ENCODE assay signal across 10 mouse cellular contexts in genomic region chr10:128489785-128490184, GRCm38 (mm10). TPM values are rescaled to one million over a fixed set of nuclear protein-coding genes. Genes with fewer than 3 reads are reported as not detected.
DNase-seq lines count a peak whose midpoint lies in the region; ATAC-seq and TF ChIP-seq lines count a peak whose summit lies in the region.
"Had no signal": no experiment of that assay in that cellular context is flagged by ENCODE, and none has a peak within 500 bp of the region (broad histone marks: within the 10 kb centered on the region; RNA-seq: fewer than 3 reads in every experiment).

No protein-coding gene starts in this region.

- H3K9ac ChIP-seq in heart, adult 2 months (ENCODE audit: low read depth, low read length) = no peak overlapping the region
- H3K9ac ChIP-seq in liver, embryonic 11.5 days (ENCODE audit: low read depth, low read length) = no peak overlapping the region
- no peak overlapping the region for H3K9ac ChIP-seq in midbrain, postnatal 0 days (replicated peaks; ENCODE audit: low read length, poor library complexity, severe bottlenecking)

- peaks cover 11% of the 10 kb centered on the region for H3K36me3 ChIP-seq in heart, adult 2 months (ENCODE audit: control insufficient read depth, insufficient read depth, low read length)
- peaks cover 45% of the 10 kb centered on the region for H3K36me3 ChIP-seq in liver, embryonic 11.5 days (ENCODE audit: control insufficient read depth, insufficient read depth, low read length)
- H3K36me3 ChIP-seq in embryonic facial prominence, embryonic 10.5 days (replicated peaks) = peaks cover 76% of the 10 kb centered on the region
- peaks cover 49% of the 10 kb centered on the region for H3K36me3 ChIP-seq in midbrain, postnatal 0 days (ENCODE audit: insufficient read depth, low read length)

- H3K4me2 ChIP-seq in liver, embryonic 11.5 days = no peak overlapping the region
- no peak overlapping the region for H3K4me2 ChIP-seq in midbrain, postnatal 0 days (ENCODE audit: low read depth, low read length, poor library complexity, severe bottlenecking)

- no peak for TF ChIP-seq CTCF in heart, adult 2 months (IDR thresholded peaks at IDR 0.05)
- no peak for TF ChIP-seq CTCF in midbrain, postnatal 0 days (IDR thresholded peaks at IDR 0.05)

- no peak for TF ChIP-seq POLR2A in heart, adult 2 months (IDR thresholded peaks at IDR 0.05; ENCODE audit: insufficient read depth, low read depth, low read length)

- peaks cover 15% of the 10 kb centered on the region for H3K4me1 ChIP-seq in heart, adult 2 months (ENCODE audit: control insufficient read depth, insufficient read depth, low read length)
- peaks cover 31% of the 10 kb centered on the region for H3K4me1 ChIP-seq in liver, embryonic 11.5 days (replicated peaks; ENCODE audit: control insufficient read depth, insufficient read depth, low read length)
- H3K4me1 ChIP-seq in embryonic facial prominence, embryonic 10.5 days = peaks cover 28% of the 10 kb centered on the region
- H3K4me1 ChIP-seq in midbrain, postnatal 0 days (ENCODE audit: insufficient read depth, low read length) = peaks cover 13% of the 10 kb centered on the region; the same call in 1 of the 2 replicates

- H3K27me3 ChIP-seq in heart, adult 2 months (ENCODE audit: control insufficient read depth, insufficient read depth, low read length) = no peaks in the 10 kb centered on the region
- no peaks in the 10 kb centered on the region for H3K27me3 ChIP-seq in liver, embryonic 11.5 days (replicated peaks; ENCODE audit: control insufficient read depth, insufficient read depth, low read length)
- H3K27me3 ChIP-seq in embryonic facial prominence, embryonic 10.5 days (replicated peaks; ENCODE audit: low read depth, poor library complexity, severe bottlenecking) = no peaks in the 10 kb centered on the region
- H3K27me3 ChIP-seq in midbrain, postnatal 0 days (ENCODE audit: insufficient read depth, low read length) = no peaks in the 10 kb centered on the region

- TF ChIP-seq EP300 in heart, adult 2 months (IDR thresholded peaks at IDR 0.05; ENCODE audit: insufficient read depth, low read depth, low read length) = no peak

- no peak for DNase-seq in heart, adult 2 months
- no peak for DNase-seq in heart, adult 11 months
- no peak for DNase-seq in liver, embryonic 11.5 days (ENCODE audit: low spot score)
- no peak for DNase-seq in liver
- no peak for DNase-seq in embryonic facial prominence, embryonic 10.5 days (ENCODE audit: low spot score)
- no peak for DNase-seq in midbrain, postnatal 0 days (ENCODE audit: low spot score)
- DNase-seq in right cerebral cortex, postnatal 10 days (ENCODE audit: low spot score in 2 of 2) = no peak
- no peak for DNase-seq in urinary bladder, postnatal 14 days (ENCODE audit: low spot score)
- DNase-seq: adrenal gland, adult 8-10 months; thymus, adult 2 months had no signal

- H3K4me3 ChIP-seq in heart, adult 2 months = no peak overlapping the region
- H3K4me3 ChIP-seq in liver, embryonic 11.5 days (ENCODE audit: low read depth, low read length) = 0 out of 2 replicates have a peak overlapping the region, but pooled peaks have one; percentile 3
- H3K4me3 ChIP-seq in embryonic facial prominence, embryonic 10.5 days = peak overlapping the region; percentile 11; the same call in 1 of the 2 replicates
- H3K4me3 ChIP-seq in midbrain, postnatal 0 days (ENCODE audit: low read depth, low read length) = no peak overlapping the region

- 30% methylated on average over 4 of the region's 4 CpGs for WGBS in heart, adult 2 months
- 66% methylated on average over 4 of the region's 4 CpGs for WGBS in liver, embryonic 11.5 days
- WGBS in embryonic facial prominence, embryonic 10.5 days = 69% methylated on average over 4 of the region's 4 CpGs
- 52% methylated on average over 4 of the region's 4 CpGs for WGBS in midbrain, postnatal 0 days

- H3K79me2 ChIP-seq in heart, adult 2 months (replicated peaks; ENCODE audit: control insufficient read depth, insufficient read depth, low read length) = no peaks in the 10 kb centered on the region; the same call in 1 of the 2 replicates

- no peaks in the 10 kb centered on the region for H3K9me3 ChIP-seq in liver, embryonic 11.5 days (ENCODE audit: control insufficient read depth, low read length)
- H3K9me3 ChIP-seq in embryonic facial prominence, embryonic 10.5 days = no peaks in the 10 kb centered on the region
- H3K9me3 ChIP-seq in midbrain, postnatal 0 days (ENCODE audit: low read length) = no peaks in the 10 kb centered on the region

- peak overlapping the region; percentile 100 for H3K27ac ChIP-seq in heart, adult 2 months
- H3K27ac ChIP-seq in liver, embryonic 11.5 days (ENCODE audit: low read depth, low read length) = no peak overlapping the region; the same call in 1 of the 2 replicates
- H3K27ac ChIP-seq in embryonic facial prominence, embryonic 10.5 days (replicated peaks) = no peak overlapping the region
- H3K27ac ChIP-seq in midbrain, postnatal 0 days (ENCODE audit: low read depth, low read length) = peak overlapping the region; percentile 59

- ATAC-seq in liver, embryonic 11.5 days (replicated peaks; ENCODE audit: low FRiP score) = no peak
- no peak for ATAC-seq in midbrain, postnatal 0 days (ENCODE audit: low FRiP score)

- intact Hi-C loops in heart, adult 2 months (cut with DNase I) = loop anchor here (5.0 to 10.0 kb wide), 2 partner anchors 38 to 395 kb away; partner anchors contain the start of genes Baz2a and Esyt1

RNA-seq across cellular contexts. Expression of gene Myl6, which starts 4.2 kb away (rescaled TPM):
- total RNA-seq in heart, adult 2 months (2021) = 100 to 1,000 TPM; 242 to 302 TPM
- 379 and 468 TPM in 2 replicates for polyA plus RNA-seq in heart, adult 2 months (2012; rRNA removed)
- 639 and 685 TPM in 2 replicates for polyA plus RNA-seq in liver, embryonic 11.5 days (2014; fragmentation: Nextera tagmentation; extraction: Ambion mirVana)
- polyA plus RNA-seq in embryonic facial prominence, embryonic 10.5 days (2016; fragmentation: Nextera tagmentation; extraction: Ambion mirVana) = 733 and 768 TPM in 2 replicates
- 648 and 715 TPM in 2 replicates for total RNA-seq in midbrain, postnatal 0 days (2014; rRNA removed)
- 946 and 1,057 TPM in 2 replicates for polyA plus RNA-seq in midbrain, postnatal 0 days (2015; fragmentation: Nextera tagmentation; extraction: Ambion mirVana)

RNA-seq across cellular contexts. Expression of gene Myl6b, which starts 8.7 kb away (rescaled TPM):
- 1 to 10 TPM; 3.5 to 3.8 TPM for total RNA-seq in heart, adult 2 months (2021)
- 2.9 and 4.1 TPM in 2 replicates for polyA plus RNA-seq in heart, adult 2 months (2012; rRNA removed)
- polyA plus RNA-seq in liver, embryonic 11.5 days (2014; fragmentation: Nextera tagmentation; extraction: Ambion mirVana) = 3.9 and 4.2 TPM in 2 replicates
- polyA plus RNA-seq in embryonic facial prominence, embryonic 10.5 days (2016; fragmentation: Nextera tagmentation; extraction: Ambion mirVana) = 2.3 and 3.1 TPM in 2 replicates
- total RNA-seq in midbrain, postnatal 0 days (2014; rRNA removed) = 24.6 and 28.6 TPM in 2 replicates
- polyA plus RNA-seq in midbrain, postnatal 0 days (2015; fragmentation: Nextera tagmentation; extraction: Ambion mirVana) = 4.9 and 5.4 TPM in 2 replicates

RNA-seq across cellular contexts. Expression of gene Smarcc2, which starts 30.7 kb away (rescaled TPM):
- total RNA-seq in heart, adult 2 months (2021) = 10 to 100 TPM; 75.5 to 77.6 TPM
- polyA plus RNA-seq in heart, adult 2 months (2012; rRNA removed) = 49.1 and 61.1 TPM in 2 replicates
- 59.0 and 59.7 TPM in 2 replicates for polyA plus RNA-seq in liver, embryonic 11.5 days (2014; fragmentation: Nextera tagmentation; extraction: Ambion mirVana)
- polyA plus RNA-seq in embryonic facial prominence, embryonic 10.5 days (2016; fragmentation: Nextera tagmentation; extraction: Ambion mirVana) = 77.3 and 85.9 TPM in 2 replicates
- total RNA-seq in midbrain, postnatal 0 days (2014; rRNA removed) = 216 and 233 TPM in 2 replicates
- polyA plus RNA-seq in midbrain, postnatal 0 days (2015; fragmentation: Nextera tagmentation; extraction: Ambion mirVana) = 129 and 143 TPM in 2 replicates

RNA-seq across cellular contexts. Expression of gene Esyt1, which starts 35.9 kb away (rescaled TPM):
- total RNA-seq in heart, adult 2 months (2021) = 10 to 100 TPM; 16.4 to 17.9 TPM
- 23.6 and 24.7 TPM in 2 replicates for polyA plus RNA-seq in heart, adult 2 months (2012; rRNA removed)
- 19.1 TPM in 2 replicates for polyA plus RNA-seq in liver, embryonic 11.5 days (2014; fragmentation: Nextera tagmentation; extraction: Ambion mirVana)
- polyA plus RNA-seq in embryonic facial prominence, embryonic 10.5 days (2016; fragmentation: Nextera tagmentation; extraction: Ambion mirVana) = 11.9 and 13.6 TPM in 2 replicates
- 16.2 and 16.6 TPM in 2 replicates for total RNA-seq in midbrain, postnatal 0 days (2014; rRNA removed)
- polyA plus RNA-seq in midbrain, postnatal 0 days (2015; fragmentation: Nextera tagmentation; extraction: Ambion mirVana) = 7.3 and 7.4 TPM in 2 replicates

RNA-seq across cellular contexts. Expression of gene Zc3h10, which starts 57.8 kb away (rescaled TPM):
- total RNA-seq in heart, adult 2 months (2021) = 1 to 10 TPM; 7.5 to 7.6 TPM
- polyA plus RNA-seq in heart, adult 2 months (2012; rRNA removed) = 6.6 and 6.8 TPM in 2 replicates
- 9.9 and 11.1 TPM in 2 replicates for polyA plus RNA-seq in liver, embryonic 11.5 days (2014; fragmentation: Nextera tagmentation; extraction: Ambion mirVana)
- polyA plus RNA-seq in embryonic facial prominence, embryonic 10.5 days (2016; fragmentation: Nextera tagmentation; extraction: Ambion mirVana) = 15.9 and 17.4 TPM in 2 replicates
- 20.6 and 30.3 TPM in 2 replicates for total RNA-seq in midbrain, postnatal 0 days (2014; rRNA removed)
- 12.0 and 12.5 TPM in 2 replicates for polyA plus RNA-seq in midbrain, postnatal 0 days (2015; fragmentation: Nextera tagmentation; extraction: Ambion mirVana)

Comparison
In these comparisons a context has a peak if more than half of its experiments do, and no peak if none do; other contexts are left out.
1. H3K27ac ChIP-seq: peak in heart, adult 2 months (single experiment) and midbrain, postnatal 0 days (single experiment); none in liver, embryonic 11.5 days (single experiment) and embryonic facial prominence, embryonic 10.5 days (single experiment).
2. H3K4me3 ChIP-seq: peak in liver, embryonic 11.5 days (single experiment) and embryonic facial prominence, embryonic 10.5 days (single experiment); none in heart, adult 2 months (single experiment) and midbrain, postnatal 0 days (single experiment).